Comparison of ENCODE assay signal across 16 mouse cellular contexts in the genomic region with DNA sequence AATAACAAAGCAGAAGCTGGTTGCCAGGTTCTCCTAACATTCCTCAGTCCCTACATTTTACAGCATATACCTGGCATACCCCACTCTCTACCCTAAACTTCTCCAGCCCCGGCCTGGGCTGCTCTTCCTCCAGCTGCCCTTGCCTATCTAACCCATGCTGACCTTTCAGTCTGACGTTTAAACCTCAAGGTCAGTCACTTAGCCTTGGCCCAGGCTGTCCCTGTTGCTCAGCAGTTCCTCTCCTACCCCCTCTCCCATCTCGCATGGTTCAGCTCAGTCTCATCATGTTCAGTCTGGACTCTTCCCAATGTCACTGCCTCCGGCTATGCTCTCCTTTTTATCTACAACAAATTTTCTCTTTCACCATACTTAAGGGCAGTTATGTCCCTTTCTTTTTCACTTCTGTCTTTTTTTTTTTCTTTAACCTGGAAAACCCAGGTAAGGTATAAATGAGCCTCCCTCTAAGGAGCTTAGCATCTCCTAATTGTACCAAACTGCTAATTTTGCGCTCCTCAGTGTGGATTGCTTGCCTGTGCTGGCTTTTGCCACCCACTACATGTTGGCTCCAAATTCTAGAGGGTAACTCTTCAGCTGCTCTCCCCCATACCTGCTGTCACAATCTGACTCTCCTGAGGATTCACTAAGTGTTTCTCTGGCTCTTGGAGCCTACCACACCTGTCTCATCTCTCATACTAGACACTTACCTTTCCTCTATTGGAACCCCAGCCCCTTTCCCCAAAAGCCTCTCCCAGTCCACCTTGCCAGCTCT.
"Had no signal": no experiment of that assay in that cellular context is flagged by ENCODE, and none has a peak within 500 bp of the region (broad histone marks: within the 10 kb centered on the region; RNA-seq: fewer than 3 reads in every experiment).

No protein-coding gene starts in this region.

- H3K4me3 ChIP-seq: midbrain, embryonic 10.5 days; midbrain, embryonic 12.5 days; myocyte; neural tube, embryonic 13.5 days; neural tube, embryonic 15.5 days; stomach, embryonic 15.5 days had no signal

- DNase-seq: lung, adult 18-20 months; lung, embryonic 14.5 days; lung, postnatal 10 days; lung, postnatal 4 days; midbrain, embryonic 14.5 days; right cerebral cortex, postnatal 14 days; thymus, adult 2 months; thymus, postnatal 25 days; thymus, postnatal 4 days had no signal

- H3K27me3 ChIP-seq: midbrain, embryonic 12.5 days; neural tube, embryonic 13.5 days; neural tube, embryonic 15.5 days; stomach, embryonic 15.5 days had no signal

- H3K4me1 ChIP-seq: midbrain, embryonic 10.5 days; midbrain, embryonic 12.5 days; neural tube, embryonic 13.5 days; neural tube, embryonic 15.5 days; stomach, embryonic 15.5 days had no signal

- H3K27ac ChIP-seq: midbrain, embryonic 10.5 days; midbrain, embryonic 12.5 days; neural tube, embryonic 13.5 days; neural tube, embryonic 15.5 days; stomach, embryonic 15.5 days; stomach, postnatal 0 days had no signal
